Comparison of ENCODE assay signal across 8 mouse cellular contexts in genomic region chr19:18671056-18671741, GRCm38 (mm10). TPM values are rescaled to one million over a fixed set of nuclear protein-coding genes. Genes with fewer than 3 reads are reported as not detected.
DNase-seq lines count a peak whose midpoint lies in the region; ATAC-seq lines count a peak whose summit lies in the region.

No protein-coding gene starts in this region.

- intact Hi-C loops in left cerebral cortex, postnatal 4 days (cut with DNase I): no loop called here

- DNase-seq in heart, adult 18-20 months: peak; percentile 35 to 64
- DNase-seq in heart, adult 8-10 months (ENCODE audit: low spot score): no peak
- peak; percentile 63 for DNase-seq in cerebellum, adult 9-11 months
- peak; percentile 11 to 24 for DNase-seq in frontal cortex, postnatal 25 days (ENCODE audit: low spot score in 2 of 2)
- peak; percentile 39 for DNase-seq in left cerebral cortex, postnatal 4 days
- DNase-seq in spleen, postnatal 14 days (ENCODE audit: low spot score in 2 of 2): peak; percentile 29 to 40

- H3K27ac ChIP-seq in intestine, embryonic 15.5 days: peak overlapping the region; percentile 88
- peak overlapping the region; percentile 77 for H3K27ac ChIP-seq in midbrain, embryonic 13.5 days

- no peaks in the 10 kb centered on the region for H3K36me3 ChIP-seq in intestine, embryonic 15.5 days
- H3K36me3 ChIP-seq in midbrain, embryonic 13.5 days: no peaks in the 10 kb centered on the region

- peak overlapping the region; percentile 69 for H3K4me2 ChIP-seq in intestine, embryonic 15.5 days (replicated peaks)
- peak overlapping the region; percentile 75 for H3K4me2 ChIP-seq in midbrain, embryonic 13.5 days (replicated peaks)

- under 1% methylated on average over 47 of the region's 64 CpGs for WGBS in intestine, embryonic 15.5 days
- WGBS in midbrain, embryonic 13.5 days: under 1% methylated on average over 61 of the region's 64 CpGs

- H3K27me3 ChIP-seq in intestine, embryonic 15.5 days (replicated peaks): no peaks in the 10 kb centered on the region
- H3K27me3 ChIP-seq in midbrain, embryonic 13.5 days: no peaks in the 10 kb centered on the region

- H3K4me3 ChIP-seq in intestine, embryonic 15.5 days (replicated peaks): peak overlapping the region; percentile 78
- H3K4me3 ChIP-seq in midbrain, embryonic 13.5 days (replicated peaks): peak overlapping the region; percentile 68

- no peaks in the 10 kb centered on the region for H3K9me3 ChIP-seq in intestine, embryonic 15.5 days
- no peaks in the 10 kb centered on the region for H3K9me3 ChIP-seq in midbrain, embryonic 13.5 days

- ATAC-seq in intestine, embryonic 15.5 days: peak; percentile 83
- 0 out of 2 replicates have a peak, but pooled peaks have one; percentile 1 for ATAC-seq in midbrain, embryonic 13.5 days

- peaks cover 20% of the 10 kb centered on the region; the same call in 1 of the 2 replicates for H3K4me1 ChIP-seq in intestine, embryonic 15.5 days (replicated peaks)
- H3K4me1 ChIP-seq in midbrain, embryonic 13.5 days (replicated peaks): peaks cover 22% of the 10 kb centered on the region

- H3K9ac ChIP-seq in intestine, embryonic 15.5 days: peak overlapping the region; percentile 86
- peak overlapping the region; percentile 73 for H3K9ac ChIP-seq in midbrain, embryonic 13.5 days (replicated peaks)

RNA-seq across cellular contexts. Expression of gene Carnmt1, which starts 0.6 kb away (rescaled TPM):
- total RNA-seq in heart, adult 18-20 months (2021): 10 to 100 TPM; 37.7 to 38.9 TPM
- 10 to 100 TPM; 32.4 to 40.6 (median 35.7) TPM for total RNA-seq in heart, adult 8-10 months (2022)
- 21.2 and 24.0 TPM in 2 replicates for polyA plus RNA-seq in intestine, embryonic 15.5 days (2015; fragmentation: Nextera tagmentation; extraction: Ambion mirVana)
- total RNA-seq in left cerebral cortex, postnatal 4 days (2021): 10 to 100 TPM; 10.4 to 13.0 TPM
- 13.2 and 14.7 TPM in 2 replicates for polyA plus RNA-seq in midbrain, embryonic 13.5 days (2015; fragmentation: Nextera tagmentation; extraction: Ambion mirVana)

RNA-seq across cellular contexts. Expression of gene Nmrk1, which starts 39.4 kb away (rescaled TPM):
- 1 to 10 TPM; 2.9 to 3.4 TPM for total RNA-seq in heart, adult 18-20 months (2021)
- total RNA-seq in heart, adult 8-10 months (2022): 1 to 10 TPM; 2.7 to 4.6 (median 3.7) TPM
- 9.0 and 9.8 TPM in 2 replicates for polyA plus RNA-seq in intestine, embryonic 15.5 days (2015; fragmentation: Nextera tagmentation; extraction: Ambion mirVana)
- total RNA-seq in left cerebral cortex, postnatal 4 days (2021): 1 to 10 TPM; 3.2 to 5.1 TPM
- 5.0 and 5.6 TPM in 2 replicates for polyA plus RNA-seq in midbrain, embryonic 13.5 days (2015; fragmentation: Nextera tagmentation; extraction: Ambion mirVana)

RNA-seq across cellular contexts. Expression of gene Ostf1, which starts 39.6 kb away (rescaled TPM):
- 10 to 100 TPM; 34.3 to 36.7 TPM for total RNA-seq in heart, adult 18-20 months (2021)
- total RNA-seq in heart, adult 8-10 months (2022): 10 to 100 TPM; 30.6 to 37.0 (median 33.3) TPM
- 86.3 and 87.4 TPM in 2 replicates for polyA plus RNA-seq in intestine, embryonic 15.5 days (2015; fragmentation: Nextera tagmentation; extraction: Ambion mirVana)
- 10 to 100 TPM; 19.3 to 21.1 TPM for total RNA-seq in left cerebral cortex, postnatal 4 days (2021)
- 34.6 and 34.7 TPM in 2 replicates for polyA plus RNA-seq in midbrain, embryonic 13.5 days (2015; fragmentation: Nextera tagmentation; extraction: Ambion mirVana)

RNA-seq across cellular contexts. Expression of gene D030056L22Rik, which starts 41.8 kb away (rescaled TPM):
- 10 to 100 TPM; 11.3 to 12.2 TPM for total RNA-seq in heart, adult 18-20 months (2021)
- total RNA-seq in heart, adult 8-10 months (2022): 10 to 100 TPM in 3 of 4 experiments, 1 to 10 TPM in 1; 8.9 to 12.1 (median 11.4) TPM
- polyA plus RNA-seq in intestine, embryonic 15.5 days (2015; fragmentation: Nextera tagmentation; extraction: Ambion mirVana): 26.4 and 30.8 TPM in 2 replicates
- total RNA-seq in left cerebral cortex, postnatal 4 days (2021): 10 to 100 TPM; 23.6 to 25.9 TPM
- 57.5 and 63.1 TPM in 2 replicates for polyA plus RNA-seq in midbrain, embryonic 13.5 days (2015; fragmentation: Nextera tagmentation; extraction: Ambion mirVana)
